Mouse (Mus musculus): Measurements from ENCODE around the gene 4930451I11Rik. TPM values are rescaled to one million over a fixed set of nuclear protein-coding genes. Genes with fewer than 3 reads are reported as not detected.

4930451I11Rik gene
- polyA plus RNA-seq, 1 experiment from 2014 or later = not detected

- H3K4me1 ChIP-seq = peaks cover 23% of the 10 kb centered on the region
- no peak overlapping the region for H3K4me2 ChIP-seq
- no peak overlapping the region for H3K27ac ChIP-seq
- 0 out of 2 replicates have a peak overlapping the region, but pooled peaks have one; percentile 16 for H3K9ac ChIP-seq
- no peak overlapping the region for H3K4me3 ChIP-seq
- H3K36me3 ChIP-seq = peaks cover 67% of the 10 kb centered on the region
- ATAC-seq (ENCODE audit: insufficient number of reproducible peaks, insufficient read depth, low FRiP score, low TSS enrichment, low read depth) = no peak
- 86% methylated on average over 4 of the region's 4 CpGs for WGBS
- H3K9me3 ChIP-seq = no peaks in the 10 kb centered on the region
- no peaks in the 10 kb centered on the region for H3K27me3 ChIP-seq
Observed at GRCm38 (mm10) chr7:126789141-126789540, 42.3 kb downstream of the 4930451I11Rik start.

DNA sequence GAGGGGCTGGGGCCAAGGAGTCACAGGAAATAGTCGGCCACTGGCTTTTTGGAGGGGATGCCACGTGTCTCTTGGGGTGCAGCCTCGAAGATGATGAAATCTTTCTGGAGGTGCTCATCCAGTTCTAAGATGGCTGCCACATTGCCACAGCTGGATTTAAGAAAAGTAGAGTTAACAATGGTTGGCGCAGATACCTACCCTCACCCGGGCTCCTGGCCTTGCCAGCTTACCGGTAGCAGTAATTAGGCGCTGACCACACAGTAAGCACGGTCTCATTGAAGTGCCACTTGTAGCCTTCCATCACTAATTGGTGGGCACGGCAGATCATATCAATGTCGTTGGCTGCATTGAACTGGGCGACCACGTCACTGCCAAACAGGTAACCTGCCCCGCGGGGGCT, 45.3 kb downstream of the 4930451I11Rik start:
- no peak overlapping the region for H3K9ac ChIP-seq
- no peak for ATAC-seq (ENCODE audit: insufficient number of reproducible peaks, insufficient read depth, low FRiP score, low TSS enrichment, low read depth)
- no peak overlapping the region for H3K27ac ChIP-seq
- no peak overlapping the region for H3K4me3 ChIP-seq
- no peaks in the 10 kb centered on the region for H3K9me3 ChIP-seq
- no peaks in the 10 kb centered on the region for H3K27me3 ChIP-seq
- H3K4me1 ChIP-seq = peaks cover 21% of the 10 kb centered on the region
- no peak overlapping the region for H3K4me2 ChIP-seq
- 89% methylated on average over 14 of the region's 14 CpGs for WGBS
- H3K36me3 ChIP-seq = peaks cover 74% of the 10 kb centered on the region

- Histone ChIP-seq H3K9me3 (no peaks in the 10 kb centered on the region), H3K4me3 (no peak overlapping the region), H3K4me1 (peaks cover 18% of the 10 kb centered on the region), H3K27ac (no peak overlapping the region), H3K4me2 (no peak overlapping the region), H3K36me3 (peaks cover 65% of the 10 kb centered on the region), H3K27me3 (no peaks in the 10 kb centered on the region), H3K9ac (no peak overlapping the region)
- WGBS = 90% methylated on average over 4 of the region's 4 CpGs
- ATAC-seq (ENCODE audit: insufficient number of reproducible peaks, insufficient read depth, low FRiP score, low TSS enrichment, low read depth) = no peak
Observed at GRCm38 (mm10) chr7:126785056-126785455, 46.4 kb downstream of the 4930451I11Rik start.

- no peaks in the 10 kb centered on the region for H3K9me3 ChIP-seq
- H3K4me1 ChIP-seq = peaks cover 20% of the 10 kb centered on the region
- no peak overlapping the region for H3K27ac ChIP-seq
- H3K4me2 ChIP-seq = no peak overlapping the region
- H3K27me3 ChIP-seq = no peaks in the 10 kb centered on the region
- no peak for ATAC-seq (ENCODE audit: insufficient number of reproducible peaks, insufficient read depth, low FRiP score, low TSS enrichment, low read depth)
- 89% methylated on average over 7 of the region's 7 CpGs for whole genome bisulfite sequencing
- no peak overlapping the region for H3K9ac ChIP-seq
- peaks cover 59% of the 10 kb centered on the region for H3K36me3 ChIP-seq
- H3K4me3 ChIP-seq = no peak overlapping the region
Observed at GRCm38 (mm10) chr7:126784469-126784868, 47.0 kb downstream of the 4930451I11Rik start.

GRCm38 (mm10) chr7:126782693-126783092, 48.7 kb downstream of the 4930451I11Rik start:
- WGBS = 86% methylated on average over 13 of the region's 13 CpGs
- Histone ChIP-seq H3K9me3 (no peaks in the 10 kb centered on the region), H3K4me2 (no peak overlapping the region), H3K36me3 (peaks cover 41% of the 10 kb centered on the region), H3K27me3 (no peaks in the 10 kb centered on the region), H3K4me1 (peaks cover 29% of the 10 kb centered on the region), H3K9ac (no peak overlapping the region), H3K4me3 (no peak overlapping the region), H3K27ac (no peak overlapping the region; the same call in 1 of the 2 replicates)
- ATAC-seq (ENCODE audit: insufficient number of reproducible peaks, insufficient read depth, low FRiP score, low TSS enrichment, low read depth) = no peak

GRCm38 (mm10) chr7:126781661-126782370, 49.6 kb downstream of the 4930451I11Rik start:
- Histone ChIP-seq H3K36me3 (peaks cover 33% of the 10 kb centered on the region), H3K4me3 (peak overlapping the region; percentile 47), H3K9me3 (no peaks in the 10 kb centered on the region), H3K4me2 (peak overlapping the region; percentile 87), H3K9ac (peak overlapping the region; percentile 73), H3K27me3 (no peaks in the 10 kb centered on the region), H3K27ac (no peak overlapping the region), H3K4me1 (peaks cover 35% of the 10 kb centered on the region)
- no peak for ATAC-seq (ENCODE audit: insufficient number of reproducible peaks, insufficient read depth, low FRiP score, low TSS enrichment, low read depth)
- 35% methylated on average over 11 of the region's 11 CpGs for WGBS

GRCm38 (mm10) chr7:126780971-126781635, 50.3 kb downstream of the 4930451I11Rik start, which contains the start of gene Tbx6:
Gene Tbx6 (plus strand): TSS chr7:126781483.
- Histone ChIP-seq H3K9me3 (no peaks in the 10 kb centered on the region), H3K9ac (peak within 1 kb of the TSS; percentile 73), H3K27ac (peak within 1 kb of the TSS; percentile 81), H3K4me1 (peaks cover 39% of the 10 kb centered on the region), H3K4me2 (peak within 1 kb of the TSS; percentile 87), H3K27me3 (no peaks in the 10 kb centered on the region), H3K36me3 (peaks cover 26% of the 10 kb centered on the region), H3K4me3 (peak within 1 kb of the TSS; percentile 47)
- ATAC-seq (ENCODE audit: insufficient number of reproducible peaks, insufficient read depth, low FRiP score, low TSS enrichment, low read depth) = no peak
- 7% methylated on average over 22 of the region's 22 CpGs for WGBS

Other genes starting within 250 kb of the 4930451I11Rik start
- gene Apobr, start 246.7 kb downstream of the 4930451I11Rik start, polyA plus RNA-seq (2015; fragmentation: Nextera tagmentation; extraction: Ambion mirVana) = 0.59 and 0.65 TPM in 2 replicates
- 34.0 and 37.9 TPM in 2 replicates for gene Cln3, start 245.8 kb downstream of the 4930451I11Rik start, polyA plus RNA-seq (2015; fragmentation: Nextera tagmentation; extraction: Ambion mirVana)
- gene Il27, start 236.7 kb downstream of the 4930451I11Rik start, polyA plus RNA-seq (2015; fragmentation: Nextera tagmentation; extraction: Ambion mirVana) = not detected in 2 replicates
- gene Nupr1, start 200.8 kb downstream of the 4930451I11Rik start, polyA plus RNA-seq (2015; fragmentation: Nextera tagmentation; extraction: Ambion mirVana) = 5.5 and 6.1 TPM in 2 replicates
- gene Sgf29, start 182.3 kb downstream of the 4930451I11Rik start, polyA plus RNA-seq (2015; fragmentation: Nextera tagmentation; extraction: Ambion mirVana) = 48.9 and 62.9 TPM in 2 replicates
- gene Sult1a1, start 155.2 kb downstream of the 4930451I11Rik start, polyA plus RNA-seq (2015; fragmentation: Nextera tagmentation; extraction: Ambion mirVana) = 4.3 and 4.4 TPM in 2 replicates
- gene Bola2, start 136.2 kb downstream of the 4930451I11Rik start, polyA plus RNA-seq (2015; fragmentation: Nextera tagmentation; extraction: Ambion mirVana) = 105 and 139 TPM in 2 replicates
- gene Slx1b, start 135.9 kb downstream of the 4930451I11Rik start, polyA plus RNA-seq (2015; fragmentation: Nextera tagmentation; extraction: Ambion mirVana) = 14.0 and 15.0 TPM in 2 replicates
- 33.3 and 35.8 TPM in 2 replicates for gene Coro1a, start 123.9 kb downstream of the 4930451I11Rik start, polyA plus RNA-seq (2015; fragmentation: Nextera tagmentation; extraction: Ambion mirVana)
- 56.7 and 56.9 TPM in 2 replicates for gene Mapk3, start 72.0 kb downstream of the 4930451I11Rik start, polyA plus RNA-seq (2015; fragmentation: Nextera tagmentation; extraction: Ambion mirVana)
- gene Gdpd3, start 65.3 kb downstream of the 4930451I11Rik start, polyA plus RNA-seq (2015; fragmentation: Nextera tagmentation; extraction: Ambion mirVana) = 1.6 and 3.1 TPM in 2 replicates
- 104 and 112 TPM in 2 replicates for gene Ypel3, start 54.7 kb downstream of the 4930451I11Rik start, polyA plus RNA-seq (2015; fragmentation: Nextera tagmentation; extraction: Ambion mirVana)
- 0.27 and 0.59 TPM in 2 replicates for gene Tbx6, start 50.2 kb downstream of the 4930451I11Rik start, polyA plus RNA-seq (2015; fragmentation: Nextera tagmentation; extraction: Ambion mirVana)
- 300 and 311 TPM in 2 replicates for gene Ppp4c, start 39.1 kb downstream of the 4930451I11Rik start, polyA plus RNA-seq (2015; fragmentation: Nextera tagmentation; extraction: Ambion mirVana)
- gene Fam57b, start 34.0 kb downstream of the 4930451I11Rik start, polyA plus RNA-seq (2015; fragmentation: Nextera tagmentation; extraction: Ambion mirVana) = 0.45 and 0.70 TPM in 2 replicates
- gene Doc2a, start 15.8 kb upstream of the 4930451I11Rik start, polyA plus RNA-seq (2015; fragmentation: Nextera tagmentation; extraction: Ambion mirVana) = 1.6 and 1.9 TPM in 2 replicates
- 37.5 and 43.0 TPM in 2 replicates for gene Hirip3, start 30.3 kb upstream of the 4930451I11Rik start, polyA plus RNA-seq (2015; fragmentation: Nextera tagmentation; extraction: Ambion mirVana)
- gene Ino80e, start 30.7 kb upstream of the 4930451I11Rik start, polyA plus RNA-seq (2015; fragmentation: Nextera tagmentation; extraction: Ambion mirVana) = 84.1 and 108 TPM in 2 replicates
- 53.4 and 53.6 TPM in 2 replicates for gene Taok2, start 53.1 kb upstream of the 4930451I11Rik start, polyA plus RNA-seq (2015; fragmentation: Nextera tagmentation; extraction: Ambion mirVana)
- gene Tmem219, start 91.3 kb upstream of the 4930451I11Rik start, polyA plus RNA-seq (2015; fragmentation: Nextera tagmentation; extraction: Ambion mirVana) = 28.3 and 28.6 TPM in 2 replicates
- 17.8 and 19.8 TPM in 2 replicates for gene Kctd13, start 97.2 kb upstream of the 4930451I11Rik start, polyA plus RNA-seq (2015; fragmentation: Nextera tagmentation; extraction: Ambion mirVana)
- gene Asphd1, start 117.9 kb upstream of the 4930451I11Rik start, polyA plus RNA-seq (2015; fragmentation: Nextera tagmentation; extraction: Ambion mirVana) = 0.13 and 0.25 TPM in 2 replicates
- 0.76 and 0.77 TPM in 2 replicates for gene Sez6l2, start 118.9 kb upstream of the 4930451I11Rik start, polyA plus RNA-seq (2015; fragmentation: Nextera tagmentation; extraction: Ambion mirVana)
- gene Cdipt, start 144.3 kb upstream of the 4930451I11Rik start, polyA plus RNA-seq (2015; fragmentation: Nextera tagmentation; extraction: Ambion mirVana) = 95.8 and 97.0 TPM in 2 replicates
- gene Cdiptos, start 144.5 kb upstream of the 4930451I11Rik start, polyA plus RNA-seq (2015; fragmentation: Nextera tagmentation; extraction: Ambion mirVana) = 1.3 and 1.7 TPM in 2 replicates
- gene Mvp, start 183.0 kb upstream of the 4930451I11Rik start, polyA plus RNA-seq (2015; fragmentation: Nextera tagmentation; extraction: Ambion mirVana) = 5.3 and 7.1 TPM in 2 replicates
- gene Pagr1b, start 184.8 kb upstream of the 4930451I11Rik start, polyA plus RNA-seq (2015; fragmentation: Nextera tagmentation; extraction: Ambion mirVana) = 0.47 TPM in 1 of 2 replicates, not detected in the other
- gene Pagr1a, start 185.7 kb upstream of the 4930451I11Rik start, polyA plus RNA-seq (2015; fragmentation: Nextera tagmentation; extraction: Ambion mirVana) = 50.4 and 53.7 TPM in 2 replicates
- 83.4 and 89.6 TPM in 2 replicates for gene Gm42742, start 189.5 kb upstream of the 4930451I11Rik start, polyA plus RNA-seq (2015; fragmentation: Nextera tagmentation; extraction: Ambion mirVana)
- 13.1 and 16.9 TPM in 2 replicates for gene Prrt2, start 189.6 kb upstream of the 4930451I11Rik start, polyA plus RNA-seq (2015; fragmentation: Nextera tagmentation; extraction: Ambion mirVana)
- gene Maz, start 195.4 kb upstream of the 4930451I11Rik start, polyA plus RNA-seq (2015; fragmentation: Nextera tagmentation; extraction: Ambion mirVana) = 63.6 and 73.0 TPM in 2 replicates
- 99.4 and 124 TPM in 2 replicates for gene Kif22, start 210.8 kb upstream of the 4930451I11Rik start, polyA plus RNA-seq (2015; fragmentation: Nextera tagmentation; extraction: Ambion mirVana)